Mouse (Mus musculus) liver, embryonic 15.5 days (tissue): ENCODE data around the gene Fbxw11. TPM values are rescaled to one million over a fixed set of nuclear protein-coding genes. Genes with fewer than 3 reads are reported as not detected.
"Not testable (repeated sequence)": the region's sequence is repeated elsewhere in the genome, so short reads cannot be mapped to it uniquely, and the experiment has no call there.

Experiments used
- ATAC-seq: fragments of 200-750 bp; cut with Nextera tagmentation; 2 replicates; pipeline ENCODE4 v1.8.0; 2017; ENCODE audit warnings: moderate number of reproducible peaks, mild to moderate bottlenecking, moderate library complexity; ENCODE audit not compliant: insufficient read depth
- H3K27ac ChIP-seq: fragments of 300-500 bp; sonication (generic); replicated peaks from 2 replicates; pipeline ENCODE4 v1.5.1; 2015; ENCODE audit warnings: mild to moderate bottlenecking, inconsistent platforms
- H3K27me3 ChIP-seq: fragments of 300-500 bp; sonication (generic); 2 replicates; pipeline ENCODE4 v1.6.1; 2015; ENCODE audit warnings: mild to moderate bottlenecking, inconsistent platforms
- H3K36me3 ChIP-seq: fragments of 300-500 bp; sonication (generic); replicated peaks from 2 replicates; pipeline ENCODE4 v1.6.1; 2015; ENCODE audit warnings: moderate library complexity, mild to moderate bottlenecking, inconsistent platforms
- H3K4me1 ChIP-seq: fragments of 300-500 bp; sonication (generic); replicated peaks from 2 replicates; pipeline ENCODE4 v1.6.1; 2015; ENCODE audit warnings: inconsistent platforms
- H3K4me2 ChIP-seq: fragments of 300-500 bp; sonication (generic); 2 replicates; pipeline ENCODE4 v1.6.1; 2015; ENCODE audit warnings: moderate library complexity, mild to moderate bottlenecking, inconsistent platforms
- H3K4me3 ChIP-seq: fragments of 300-500 bp; sonication (generic); replicated peaks from 2 replicates; pipeline ENCODE4 v1.5.1; 2015; ENCODE audit warnings: mild to moderate bottlenecking, inconsistent platforms
- H3K9ac ChIP-seq: fragments of 300-500 bp; sonication (generic); 2 replicates; pipeline ENCODE4 v1.6.1; 2015; ENCODE audit warnings: moderate library complexity, mild to moderate bottlenecking, inconsistent platforms
- H3K9me3 ChIP-seq: fragments of 300-500 bp; sonication (generic); replicated peaks from 2 replicates; pipeline ENCODE4 v1.6.1; 2016; ENCODE audit warnings: inconsistent platforms
- WGBS: fragments of 180-500 bp; shearing (Covaris S2); methylation state at CpG from one replicate; pipeline ENCODE4 v1.1.7; 2015; ENCODE audit warnings: mixed read lengths; ENCODE audit not compliant: insufficient replicate concordance; 5-methylcytosine and 5-hydroxymethylcytosine counted together
- polyA plus RNA-seq: library from polyadenylated mRNA; unstranded; fragments of >200 nt; fragmentation: Nextera tagmentation; extraction: Ambion mirVana; gene quantifications from 2 replicates; pipeline ENCODE4 v1.2.1, GENCODE M21; 2015

Gene Fbxw11
- polyA plus RNA-seq, 1 experiment from 2014 or later = 19.1 TPM

- ATAC-seq = no peak
- Histone ChIP-seq H3K4me1 (peaks cover 41% of the 10 kb centered on the region), H3K27ac (no peak overlapping the region), H3K4me2 (no peak overlapping the region), H3K27me3 (no peaks in the 10 kb centered on the region), H3K9ac (no peak overlapping the region), H3K36me3 (no peaks in the 10 kb centered on the region), H3K4me3 (no peak overlapping the region), H3K9me3 (no peaks in the 10 kb centered on the region)
- WGBS = 63% methylated on average over 3 of the region's 3 CpGs
Measured at GRCm38 (mm10) chr11:32676777-32677176, 34.3 kb downstream of the Fbxw11 start.

GRCm38 (mm10) chr11:32677811-32678210 lies 35.3 kb downstream of the Fbxw11 start:
- Histone ChIP-seq H3K4me1 (peaks cover 45% of the 10 kb centered on the region), H3K27me3 (no peaks in the 10 kb centered on the region), H3K4me2 (no peak overlapping the region), H3K9me3 (no peaks in the 10 kb centered on the region), H3K9ac (no peak overlapping the region), H3K36me3 (no peaks in the 10 kb centered on the region), H3K4me3 (no peak overlapping the region), H3K27ac (no peak overlapping the region)
- no peak for ATAC-seq
- WGBS = 74% methylated on average over 1 of the region's 1 CpGs

GRCm38 (mm10) chr11:32679091-32679490 lies 36.6 kb downstream of the Fbxw11 start:
- not testable (repeated sequence) for H3K4me3 ChIP-seq, H3K9ac ChIP-seq, H3K9me3 ChIP-seq, H3K4me2 ChIP-seq, H3K36me3 ChIP-seq, H3K27me3 ChIP-seq, ATAC-seq, H3K27ac ChIP-seq
- H3K4me1 ChIP-seq = peaks cover 45% of the 10 kb centered on the region
- WGBS = 78% methylated on average over 4 of the region's 4 CpGs

- peaks cover 49% of the 10 kb centered on the region for H3K4me1 ChIP-seq
- no peak overlapping the region for H3K4me3 ChIP-seq
- H3K36me3 ChIP-seq = no peaks in the 10 kb centered on the region
- ATAC-seq = no peak
- no peak overlapping the region for H3K4me2 ChIP-seq
- H3K9ac ChIP-seq = no peak overlapping the region
- 65% methylated on average over 4 of the region's 4 CpGs for WGBS
- H3K9me3 ChIP-seq = no peaks in the 10 kb centered on the region
- H3K27me3 ChIP-seq = no peaks in the 10 kb centered on the region
- no peak overlapping the region for H3K27ac ChIP-seq
Measured at GRCm38 (mm10) chr11:32680014-32680413, 37.5 kb downstream of the Fbxw11 start.

- WGBS = 64% methylated on average over 3 of the region's 3 CpGs
- no peak overlapping the region for H3K27ac ChIP-seq
- no peak for ATAC-seq
Measured at GRCm38 (mm10) chr11:32681192-32681795, 38.8 kb downstream of the Fbxw11 start.

GRCm38 (mm10) chr11:32682335-32683102 lies 40.0 kb downstream of the Fbxw11 start:
- Histone ChIP-seq H3K36me3 (no peaks in the 10 kb centered on the region), H3K4me2 (no peak overlapping the region), H3K9me3 (no peaks in the 10 kb centered on the region), H3K9ac (no peak overlapping the region), H3K27ac (no peak overlapping the region), H3K27me3 (no peaks in the 10 kb centered on the region), H3K4me1 (peaks cover 46% of the 10 kb centered on the region), H3K4me3 (no peak overlapping the region)
- 57% methylated on average over 5 of the region's 5 CpGs for WGBS
- no peak for ATAC-seq

More at GRCm38 (mm10) chr11:32681192-32681795, 38.8 kb downstream of the Fbxw11 start:
- Histone ChIP-seq H3K9me3 (no peaks in the 10 kb centered on the region), H3K4me2 (no peak overlapping the region), H3K4me3 (no peak overlapping the region), H3K9ac (no peak overlapping the region), H3K27me3 (no peaks in the 10 kb centered on the region), H3K36me3 (no peaks in the 10 kb centered on the region), H3K4me1 (peaks cover 54% of the 10 kb centered on the region)

- 65% methylated on average over 3 of the region's 3 CpGs for WGBS
- no peaks in the 10 kb centered on the region for H3K27me3 ChIP-seq
- no peaks in the 10 kb centered on the region for H3K36me3 ChIP-seq
- H3K9me3 ChIP-seq = no peaks in the 10 kb centered on the region
- H3K9ac ChIP-seq = no peak overlapping the region
- ATAC-seq = no peak
- H3K4me2 ChIP-seq = no peak overlapping the region
- H3K4me1 ChIP-seq = peaks cover 47% of the 10 kb centered on the region
- H3K4me3 ChIP-seq = no peak overlapping the region
- H3K27ac ChIP-seq = no peak overlapping the region
Measured at GRCm38 (mm10) chr11:32684690-32685254, 42.2 kb downstream of the Fbxw11 start.

GRCm38 (mm10) chr11:32688245-32688855 lies 45.8 kb downstream of the Fbxw11 start:
- Histone ChIP-seq H3K4me3 (no peak overlapping the region), H3K27ac (0 out of 2 replicates have a peak overlapping the region, but pooled peaks have one; percentile 24), H3K9ac (no peak overlapping the region), H3K9me3 (no peaks in the 10 kb centered on the region), H3K4me2 (no peak overlapping the region), H3K4me1 (peaks cover 35% of the 10 kb centered on the region), H3K27me3 (no peaks in the 10 kb centered on the region), H3K36me3 (no peaks in the 10 kb centered on the region)
- 78% methylated on average over 2 of the region's 2 CpGs for WGBS
- peak; percentile 62 for ATAC-seq

- Histone ChIP-seq H3K4me3 (no peak overlapping the region), H3K36me3 (no peaks in the 10 kb centered on the region), H3K4me1 (peaks cover 35% of the 10 kb centered on the region), H3K9ac (no peak overlapping the region), H3K9me3 (no peaks in the 10 kb centered on the region), H3K4me2 (no peak overlapping the region), H3K27me3 (no peaks in the 10 kb centered on the region), H3K27ac (no peak overlapping the region)
- WGBS = 78% methylated on average over 1 of the region's 1 CpGs
- ATAC-seq = no peak
Measured at GRCm38 (mm10) chr11:32689510-32689909, 47.0 kb downstream of the Fbxw11 start.

GRCm38 (mm10) chr11:32692834-32693233 lies 50.3 kb downstream of the Fbxw11 start:
- WGBS = 60% methylated on average over 1 of the region's 1 CpGs
- no peaks in the 10 kb centered on the region for H3K36me3 ChIP-seq
- no peak overlapping the region for H3K4me3 ChIP-seq
- H3K9me3 ChIP-seq = no peaks in the 10 kb centered on the region
- H3K27me3 ChIP-seq = no peaks in the 10 kb centered on the region
- H3K27ac ChIP-seq = no peak overlapping the region
- H3K9ac ChIP-seq = no peak overlapping the region
- H3K4me2 ChIP-seq = no peak overlapping the region
- H3K4me1 ChIP-seq = peaks cover 27% of the 10 kb centered on the region
- ATAC-seq = no peak
